Comparison of ENCODE assay signal across 8 mouse cellular contexts in the genomic region with DNA sequence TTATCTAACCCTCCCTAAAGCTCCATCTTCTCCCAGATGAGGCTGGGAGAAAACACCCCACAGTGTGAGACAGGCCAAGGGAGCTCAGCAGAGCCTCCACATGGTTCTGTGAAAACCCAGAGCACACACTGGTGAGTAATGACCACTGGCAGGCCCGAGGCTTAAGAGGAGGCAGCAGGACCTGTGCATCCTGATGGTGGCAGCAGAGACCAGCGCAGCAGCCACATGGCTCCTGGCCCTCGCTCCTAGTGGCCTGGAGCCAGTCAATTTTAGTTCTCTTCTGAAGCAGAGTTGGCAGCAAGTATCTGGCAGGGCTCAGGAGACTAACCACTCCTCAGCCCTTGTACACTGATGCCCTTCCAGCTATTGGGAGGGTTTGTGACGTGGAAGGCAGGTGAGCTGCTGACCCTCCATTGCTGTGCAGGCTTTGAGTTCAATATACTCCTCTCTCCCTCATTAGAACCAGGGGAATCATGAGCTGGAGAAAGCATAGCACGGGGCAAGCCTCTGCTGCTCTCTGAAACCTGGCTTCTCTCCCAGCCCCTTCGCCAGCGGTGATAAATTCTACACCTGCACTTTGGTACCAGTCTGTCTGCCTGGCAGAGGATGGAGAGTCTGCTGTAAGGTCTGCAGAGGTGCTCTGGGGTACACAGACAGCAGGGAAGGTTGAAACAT. TPM values are rescaled to one million over a fixed set of nuclear protein-coding genes. Genes with fewer than 3 reads are reported as not detected.
DNase-seq lines count a peak whose midpoint lies in the region; ATAC-seq and TF ChIP-seq lines count a peak whose summit lies in the region.

No protein-coding gene starts in this region.

- WGBS in bone marrow, adult 2 months, result 53% methylated on average over 7 of the region's 7 CpGs
- WGBS in embryonic facial prominence, embryonic 15.5 days, result 33% methylated on average over 7 of the region's 7 CpGs
- 38% methylated on average over 7 of the region's 7 CpGs for WGBS in midbrain, embryonic 11.5 days
- WGBS in small intestine, adult 2 months, result 26% methylated on average over 7 of the region's 7 CpGs

- H3K27me3 ChIP-seq in embryonic facial prominence, embryonic 15.5 days, result no peaks in the 10 kb centered on the region; the same call in 1 of the 2 replicates
- no peaks in the 10 kb centered on the region; the same call in 1 of the 2 replicates for H3K27me3 ChIP-seq in midbrain, embryonic 11.5 days (ENCODE audit: control insufficient read depth, insufficient read depth, low read length)
- no peaks in the 10 kb centered on the region for H3K27me3 ChIP-seq in small intestine, adult 2 months (ENCODE audit: control insufficient read depth, insufficient read depth, low read length)

- no peaks in the 10 kb centered on the region for H3K9me3 ChIP-seq in embryonic facial prominence, embryonic 15.5 days (replicated peaks)
- no peaks in the 10 kb centered on the region for H3K9me3 ChIP-seq in midbrain, embryonic 11.5 days (ENCODE audit: control insufficient read depth, low read length)

- no peaks in the 10 kb centered on the region for H3K36me3 ChIP-seq in embryonic facial prominence, embryonic 15.5 days
- H3K36me3 ChIP-seq in midbrain, embryonic 11.5 days (ENCODE audit: control insufficient read depth, insufficient read depth, low read length), result no peaks in the 10 kb centered on the region
- no peaks in the 10 kb centered on the region for H3K36me3 ChIP-seq in small intestine, adult 2 months (ENCODE audit: control insufficient read depth, insufficient read depth, low read length)

- H3K4me1 ChIP-seq in bone marrow, adult 2 months (ENCODE audit: control insufficient read depth, insufficient read depth, low read length), result peaks cover 2% of the 10 kb centered on the region; the same call in 1 of the 2 replicates
- peaks cover 4% of the 10 kb centered on the region; the same call in 1 of the 2 replicates for H3K4me1 ChIP-seq in embryonic facial prominence, embryonic 15.5 days
- no peaks in the 10 kb centered on the region for H3K4me1 ChIP-seq in midbrain, embryonic 11.5 days (ENCODE audit: control insufficient read depth, insufficient read depth, low read length)
- H3K4me1 ChIP-seq in small intestine, adult 2 months (ENCODE audit: control insufficient read depth, insufficient read depth, insufficient read length, low read length), result no peaks in the 10 kb centered on the region

- intact Hi-C loops in left cerebral cortex, postnatal 4 days (cut with DNase I), result loop anchor here (2.0 to 10.0 kb wide), 3 partner anchors 130 to 500 kb away; no protein-coding TSS in a partner anchor

- H3K27ac ChIP-seq in bone marrow, adult 2 months (ENCODE audit: control insufficient read depth, insufficient read depth, low read depth, low read length, poor library complexity), result no peak overlapping the region
- no peak overlapping the region for H3K27ac ChIP-seq in embryonic facial prominence, embryonic 15.5 days (replicated peaks)
- no peak overlapping the region for H3K27ac ChIP-seq in midbrain, embryonic 11.5 days (ENCODE audit: low read depth, low read length)
- H3K27ac ChIP-seq in small intestine, adult 2 months (ENCODE audit: insufficient read depth, low read depth, low read length), result no peak overlapping the region

- peak; percentile 73 for DNase-seq in heart, adult 8-10 months (ENCODE audit: low spot score)
- DNase-seq in kidney, adult 8-10 months, result peak; percentile 79 to 85
- DNase-seq in left cerebral cortex, postnatal 4 days, result peak; percentile 90
- peak; percentile 91 for DNase-seq in midbrain, embryonic 11.5 days (ENCODE audit: low spot score, missing footprints)
- DNase-seq in thymus, postnatal 25 days, result no peak

- peak; percentile 79 for ATAC-seq in embryonic facial prominence, embryonic 15.5 days (ENCODE audit: insufficient number of reproducible peaks, low FRiP score, low TSS enrichment, low read depth)
- peak; percentile 78 for ATAC-seq in midbrain, embryonic 11.5 days (ENCODE audit: low FRiP score)

- TF ChIP-seq CTCF in bone marrow, adult 2 months (IDR thresholded peaks at IDR 0.05; ENCODE audit: control insufficient read depth, insufficient read depth, low read length), result peak; percentile 88
- TF ChIP-seq CTCF in small intestine, adult 2 months (IDR thresholded peaks at IDR 0.05; ENCODE audit: extremely low read depth, insufficient read length, insufficient replicate concordance, low read depth, low read length), result peak; percentile 66

- H3K9ac ChIP-seq in embryonic facial prominence, embryonic 15.5 days, result no peak overlapping the region
- no peak overlapping the region for H3K9ac ChIP-seq in midbrain, embryonic 11.5 days (ENCODE audit: low read length)

- no peak overlapping the region for H3K4me3 ChIP-seq in bone marrow, adult 2 months (replicated peaks; ENCODE audit: control insufficient read depth, low read depth, low read length)
- H3K4me3 ChIP-seq in embryonic facial prominence, embryonic 15.5 days (replicated peaks), result no peak overlapping the region
- H3K4me3 ChIP-seq in midbrain, embryonic 11.5 days (ENCODE audit: low read depth, low read length), result no peak overlapping the region
- H3K4me3 ChIP-seq in small intestine, adult 2 months (ENCODE audit: low read depth, low read length), result no peak overlapping the region

- TF ChIP-seq POLR2A in bone marrow, adult 2 months (IDR thresholded peaks at IDR 0.05; ENCODE audit: borderline replicate concordance, control insufficient read depth, low read depth, low read length), result no peak
- TF ChIP-seq POLR2A in small intestine, adult 2 months (IDR thresholded peaks at IDR 0.05; ENCODE audit: low read depth, low read length), result no peak

- H3K4me2 ChIP-seq in embryonic facial prominence, embryonic 15.5 days (replicated peaks), result no peak overlapping the region
- H3K4me2 ChIP-seq in midbrain, embryonic 11.5 days, result no peak overlapping the region

RNA-seq across cellular contexts. Expression of gene Bfsp2, which starts 14.3 kb away (rescaled TPM):
- polyA plus RNA-seq in bone marrow, adult 2 months (2011; ENCODE audit: insufficient read depth, insufficient read length, low replicate concordance, missing spikeins), result 11.3 and 13.3 TPM in 2 replicates
- 4.3 and 4.8 TPM in 2 replicates for polyA plus RNA-seq in embryonic facial prominence, embryonic 15.5 days (2015; fragmentation: Nextera tagmentation; extraction: Ambion mirVana)
- 1 to 10 TPM in 1 of 4 experiments, under 1 TPM in 3; 0.72 to 1.3 (median 0.74) TPM for total RNA-seq in heart, adult 8-10 months (2022)
- 1 to 10 TPM in 1 of 2 experiments, under 1 TPM in 1; 0.77 to 1.5 TPM for total RNA-seq in left cerebral cortex, postnatal 4 days (2021)
- 1.7 and 2.6 TPM in 2 replicates for polyA plus RNA-seq in midbrain, embryonic 11.5 days (2014; fragmentation: Nextera tagmentation; extraction: Ambion mirVana)
- polyA plus RNA-seq in small intestine, adult 2 months (2012; rRNA removed), result 0.18 and 1.1 TPM in 2 replicates
